Mouse (Mus musculus): ENCODE data around the gene Zscan12.

Gene Zscan12

GRCm38 (mm10) chr13:21377773-21378172, 15.2 kb downstream of the Zscan12 start:
- no peak for TF ChIP-seq GATA4 (IDR thresholded peaks at IDR 0.05; ENCODE audit: insufficient replicate concordance, low read length)

GRCm38 (mm10) chr13:21395211-21395610, 32.6 kb downstream of the Zscan12 start:
- TF ChIP-seq GATA4 (IDR thresholded peaks at IDR 0.05; ENCODE audit: insufficient replicate concordance, low read length), result no peak

- no peak for TF ChIP-seq GATA4 (IDR thresholded peaks at IDR 0.05; ENCODE audit: insufficient replicate concordance, low read length)
Measured at GRCm38 (mm10) chr13:21395623-21396022, 33.0 kb downstream of the Zscan12 start.

GRCm38 (mm10) chr13:21397486-21397885, 34.9 kb downstream of the Zscan12 start:
- no peak for TF ChIP-seq GATA4 (IDR thresholded peaks at IDR 0.05; ENCODE audit: insufficient replicate concordance, low read length)

GRCm38 (mm10) chr13:21401166-21401565, 38.5 kb downstream of the Zscan12 start:
- no peak for TF ChIP-seq GATA4 (IDR thresholded peaks at IDR 0.05; ENCODE audit: insufficient replicate concordance, low read length)

GRCm38 (mm10) chr13:21401636-21402286, 39.1 kb downstream of the Zscan12 start:
- no peak for TF ChIP-seq GATA4 (IDR thresholded peaks at IDR 0.05; ENCODE audit: insufficient replicate concordance, low read length)

GRCm38 (mm10) chr13:21402287-21402846, 39.7 kb downstream of the Zscan12 start, which contains the start of gene Zkscan3:
Zkscan3 (minus strand) TSS chr13:21402755.
- no peak for TF ChIP-seq GATA4 (IDR thresholded peaks at IDR 0.05; ENCODE audit: insufficient replicate concordance, low read length)

- no peak for TF ChIP-seq GATA4 (IDR thresholded peaks at IDR 0.05; ENCODE audit: insufficient replicate concordance, low read length)
Measured at GRCm38 (mm10) chr13:21402848-21403247, 40.2 kb downstream of the Zscan12 start.

GRCm38 (mm10) chr13:21407341-21407740, 44.7 kb downstream of the Zscan12 start:
- no peak for TF ChIP-seq GATA4 (IDR thresholded peaks at IDR 0.05; ENCODE audit: insufficient replicate concordance, low read length)

GRCm38 (mm10) chr13:21407969-21408804, 45.6 kb downstream of the Zscan12 start:
- TF ChIP-seq GATA4 (IDR thresholded peaks at IDR 0.05; ENCODE audit: insufficient replicate concordance, low read length), result peak; percentile 47; the same call in 1 of the 2 replicates

GRCm38 (mm10) chr13:21408805-21409459, 46.3 kb downstream of the Zscan12 start:
- no peak for TF ChIP-seq GATA4 (IDR thresholded peaks at IDR 0.05; ENCODE audit: insufficient replicate concordance, low read length)

GRCm38 (mm10) chr13:21414231-21415212, 51.9 kb downstream of the Zscan12 start:
- TF ChIP-seq GATA4 (IDR thresholded peaks at IDR 0.05; ENCODE audit: insufficient replicate concordance, low read length), result no peak

- TF ChIP-seq GATA4 (IDR thresholded peaks at IDR 0.05; ENCODE audit: insufficient replicate concordance, low read length), result no peak
Measured at GRCm38 (mm10) chr13:21415266-21415665, 52.6 kb downstream of the Zscan12 start.

GRCm38 (mm10) chr13:21415750-21416149, 53.1 kb downstream of the Zscan12 start:
- no peak for TF ChIP-seq GATA4 (IDR thresholded peaks at IDR 0.05; ENCODE audit: insufficient replicate concordance, low read length)

Data from liver, adult (tissue).